Mouse (Mus musculus) cerebellum, adult 9-11 months (tissue): ENCODE measurements around the gene Gpc5.

Source experiments
- DNase-seq: peaks from one replicate; pipeline ENCODE4 v3.0.0; 2022

The Gpc5 gene

DNA sequence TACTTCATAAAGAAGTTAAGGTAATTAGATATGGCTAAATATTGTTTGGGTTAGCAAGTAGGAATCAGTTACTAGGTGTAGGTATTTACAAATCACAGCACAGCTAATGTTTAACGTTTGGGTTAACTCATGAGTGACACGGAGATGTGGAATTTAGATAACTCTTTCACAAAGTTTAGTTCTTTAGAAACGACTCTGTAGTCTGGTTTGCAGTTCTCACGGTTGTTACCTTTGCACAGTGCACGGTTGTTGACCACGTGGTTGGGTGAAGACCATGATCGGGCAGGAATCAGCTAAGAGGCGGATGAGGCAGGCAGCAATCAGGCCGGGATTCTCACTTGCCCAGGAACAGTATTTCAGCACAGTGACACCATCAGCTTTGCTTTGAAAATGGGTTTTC, 26.6 kb downstream of the Gpc5 start:
- DNase-seq: no peak

DNA sequence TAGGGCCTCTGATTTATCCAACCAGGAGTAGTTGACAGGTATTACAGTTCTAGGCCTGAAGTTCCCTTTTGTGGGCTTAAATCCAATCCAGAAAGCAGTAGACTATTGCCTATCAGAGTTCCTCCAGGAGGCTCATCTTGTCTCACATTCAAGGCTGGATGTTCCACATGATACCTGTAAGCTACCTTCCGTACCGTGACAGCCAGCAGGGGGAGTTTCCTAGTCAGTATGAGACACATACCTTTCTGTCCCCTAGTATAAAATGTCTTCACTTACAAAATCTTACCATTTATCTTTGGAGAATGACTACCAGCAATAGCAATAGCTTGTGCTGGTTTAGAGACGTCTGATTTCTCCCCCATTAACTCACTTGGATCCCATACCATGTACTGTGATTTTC, 56.8 kb downstream of the Gpc5 start:
- DNase-seq: no peak

DNA sequence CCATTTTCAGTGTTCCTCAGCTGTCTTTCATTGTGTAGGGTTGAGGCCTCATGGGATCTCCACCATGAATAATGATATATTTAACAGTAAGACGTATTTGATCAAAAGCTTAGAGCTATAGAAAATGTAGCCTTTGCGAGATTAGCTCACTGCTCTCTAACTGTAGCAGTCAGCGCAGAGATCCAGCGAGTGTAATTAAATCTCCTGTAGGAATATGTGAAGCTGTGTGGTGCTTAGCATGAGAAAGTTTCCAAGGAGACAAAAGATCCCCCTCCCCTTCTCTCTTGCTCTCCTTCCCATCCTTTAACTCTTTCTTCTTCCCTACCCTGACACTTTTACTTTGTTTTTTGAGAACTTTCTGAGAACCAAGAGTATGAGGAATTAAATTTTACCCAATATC, 64.6 kb downstream of the Gpc5 start:
- DNase-seq: no peak

DNA sequence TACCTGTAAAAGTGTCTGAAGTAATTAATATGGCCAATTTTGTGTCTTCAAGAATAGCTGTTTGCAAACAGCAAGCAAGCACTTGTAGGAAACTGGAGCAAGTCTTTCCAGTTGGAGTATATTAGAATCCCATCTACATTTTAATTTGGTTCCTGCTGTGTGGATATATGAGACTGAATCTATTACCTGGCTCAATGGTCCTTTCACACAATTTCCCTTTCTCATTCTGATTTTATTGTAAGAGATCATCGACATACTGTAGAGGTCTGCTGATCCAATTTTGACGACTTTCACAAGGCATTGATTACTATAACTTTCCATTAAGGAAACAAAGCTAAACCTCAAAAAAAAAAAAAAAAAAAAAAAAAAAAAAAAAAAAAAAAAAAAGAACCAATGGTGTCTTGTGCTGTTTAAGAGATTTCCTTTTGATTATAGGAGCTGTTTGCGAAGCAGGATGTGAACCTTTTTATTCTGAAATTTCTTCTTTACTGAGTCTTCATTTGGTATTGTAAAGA, 85.4 kb downstream of the Gpc5 start:
- DNase-seq: no peak

DNA sequence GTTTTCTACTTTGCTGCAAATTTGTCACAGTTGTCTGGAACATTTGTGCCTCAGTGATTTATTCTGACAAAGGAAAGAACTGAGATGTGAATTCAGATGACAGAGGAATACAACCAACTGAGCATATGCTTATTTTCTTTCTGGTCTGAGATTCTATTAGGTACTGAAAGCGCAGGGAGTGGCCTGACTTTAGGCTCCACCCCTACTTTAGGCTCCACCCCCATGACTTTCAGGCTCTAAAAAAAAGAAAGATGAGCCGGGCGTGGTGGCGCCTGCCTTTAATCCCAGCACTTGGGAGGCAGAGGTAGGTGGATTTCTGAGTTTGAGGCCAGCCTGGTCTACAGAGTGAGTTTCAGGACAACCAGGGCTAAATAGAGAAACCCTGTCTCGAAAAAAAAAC, 87.9 kb downstream of the Gpc5 start:
- no peak for DNase-seq

DNA sequence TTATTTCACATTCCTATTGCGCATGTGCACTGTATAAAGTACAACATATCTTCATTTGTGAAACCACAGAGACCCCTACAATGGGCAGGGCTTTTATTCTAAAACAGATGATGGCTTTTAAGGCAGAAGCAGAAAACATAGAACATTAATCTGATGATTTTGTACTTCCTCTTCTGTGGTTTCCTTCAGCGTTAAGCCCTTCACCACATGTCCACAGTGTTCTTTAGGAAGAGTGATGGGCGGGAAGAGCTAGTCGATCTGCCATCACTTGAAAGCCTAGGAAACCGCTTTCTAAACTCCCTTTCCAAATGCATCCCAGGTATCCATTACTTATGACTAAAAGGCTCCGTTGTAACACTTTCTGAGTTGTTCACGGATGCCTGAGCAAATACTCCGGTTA, 96.2 kb downstream of the Gpc5 start:
- DNase-seq: no peak

DNA sequence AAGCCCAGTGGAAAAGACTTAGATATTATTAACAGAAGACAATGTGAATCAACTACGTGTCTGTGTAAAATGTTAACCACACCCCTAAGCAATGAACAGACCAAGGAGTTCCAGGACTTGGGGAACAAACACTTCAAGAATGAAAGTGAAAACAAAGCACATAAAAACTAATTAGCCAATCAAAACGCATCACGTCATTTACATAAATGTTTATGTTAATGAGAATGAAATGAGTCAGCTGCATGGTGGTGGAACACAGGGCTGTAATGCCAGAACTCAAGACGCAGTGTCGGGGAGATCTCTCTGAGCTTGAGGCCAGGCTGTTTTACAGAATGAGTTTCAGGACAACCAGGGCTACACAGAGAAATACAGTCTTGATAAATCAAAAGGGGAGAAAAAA, 136.1 kb downstream of the Gpc5 start:
- DNase-seq: no peak

DNA sequence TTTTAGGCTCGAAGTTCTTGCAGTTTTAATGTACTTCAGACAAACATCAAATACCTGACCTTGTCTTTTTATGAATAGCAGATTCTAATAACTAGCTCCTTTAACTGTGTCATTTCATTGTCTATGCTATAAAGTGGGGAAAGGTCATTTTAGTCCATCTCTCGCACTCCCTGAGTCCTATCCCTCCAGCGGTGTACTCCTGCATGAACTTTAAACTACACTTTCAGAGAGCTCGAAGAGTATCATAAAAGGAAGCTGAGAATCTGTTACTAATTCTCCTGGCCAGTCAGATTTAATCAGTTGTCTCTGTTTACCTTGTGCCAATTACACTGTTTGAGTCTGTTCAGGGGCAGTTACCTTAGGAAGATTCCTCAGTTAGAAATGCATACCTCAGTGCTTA, 144.4 kb downstream of the Gpc5 start:
- no peak for DNase-seq

DNA sequence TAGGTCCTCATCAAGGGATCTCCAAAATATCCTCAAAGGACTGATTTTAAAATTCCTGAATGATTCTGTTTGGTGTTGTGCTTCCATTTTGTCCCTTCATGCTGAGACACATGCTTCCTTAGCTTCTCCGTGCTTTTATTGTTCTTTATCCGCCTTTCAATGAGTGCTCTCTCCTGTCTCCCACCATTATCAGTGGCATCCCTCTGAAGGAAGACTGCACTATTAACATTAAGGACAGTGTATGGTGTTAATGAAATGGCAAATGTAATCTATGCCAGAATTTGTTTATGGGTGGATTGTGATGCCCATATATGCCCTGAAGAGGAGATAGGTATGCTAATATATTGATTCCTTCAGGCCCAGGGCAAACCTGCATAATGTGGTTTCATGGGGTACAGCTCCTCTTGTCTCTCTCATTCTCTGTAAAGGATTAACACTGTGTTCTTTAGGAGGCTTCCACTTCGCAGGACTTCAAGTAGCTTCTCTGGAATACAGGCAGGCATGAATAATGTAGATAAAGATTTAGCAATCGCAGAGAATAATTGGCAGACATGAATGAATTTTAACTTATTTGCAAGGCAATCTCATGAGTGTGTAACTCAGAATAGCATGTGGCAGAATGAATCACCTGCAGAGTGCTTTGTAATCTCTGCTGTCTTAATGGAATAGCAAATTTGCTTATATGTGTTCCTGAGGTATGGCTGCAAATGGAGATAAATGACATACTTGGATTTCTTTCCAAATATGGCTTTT, 148.8 kb downstream of the Gpc5 start:
- DNase-seq: no peak

DNA sequence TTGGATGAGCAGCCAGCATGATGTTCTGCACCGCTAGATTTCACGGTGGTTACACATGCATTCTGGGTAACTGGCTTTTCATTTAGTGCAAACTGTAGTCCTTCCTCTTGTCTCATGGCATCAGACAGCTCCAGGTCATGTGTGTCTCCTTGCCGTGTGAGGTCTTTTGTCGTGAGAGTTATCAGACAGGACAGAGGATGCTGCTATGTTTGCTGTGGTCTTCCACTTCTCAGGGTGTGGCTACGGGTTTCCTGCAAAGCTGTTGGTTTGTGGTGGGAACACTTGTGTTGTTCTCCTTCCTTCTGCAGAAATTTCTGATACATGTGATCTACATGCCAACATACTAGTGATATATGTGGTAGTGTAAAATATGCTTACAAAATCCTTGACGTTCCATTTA, 158.5 kb downstream of the Gpc5 start:
- no peak for DNase-seq

DNA sequence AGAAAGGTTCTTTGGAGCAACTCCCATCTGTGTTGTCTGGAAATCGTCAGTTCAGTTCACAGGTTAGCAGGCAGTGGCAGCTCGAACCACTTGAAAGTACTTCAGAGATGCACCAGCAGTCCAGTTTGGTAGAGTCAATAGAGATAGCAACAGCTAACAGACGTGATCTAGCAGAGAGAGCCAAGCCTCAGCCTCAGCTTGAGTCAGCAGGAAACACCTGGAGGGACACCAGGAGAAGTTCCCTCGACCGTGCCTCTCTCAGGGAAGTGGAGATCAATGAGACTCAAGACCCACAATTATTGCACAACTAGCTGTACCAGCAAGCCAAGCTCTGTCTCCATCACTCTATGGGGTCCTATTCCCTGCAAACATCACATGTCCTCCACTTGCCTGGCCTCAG, 159.8 kb downstream of the Gpc5 start:
- no peak for DNase-seq

DNA sequence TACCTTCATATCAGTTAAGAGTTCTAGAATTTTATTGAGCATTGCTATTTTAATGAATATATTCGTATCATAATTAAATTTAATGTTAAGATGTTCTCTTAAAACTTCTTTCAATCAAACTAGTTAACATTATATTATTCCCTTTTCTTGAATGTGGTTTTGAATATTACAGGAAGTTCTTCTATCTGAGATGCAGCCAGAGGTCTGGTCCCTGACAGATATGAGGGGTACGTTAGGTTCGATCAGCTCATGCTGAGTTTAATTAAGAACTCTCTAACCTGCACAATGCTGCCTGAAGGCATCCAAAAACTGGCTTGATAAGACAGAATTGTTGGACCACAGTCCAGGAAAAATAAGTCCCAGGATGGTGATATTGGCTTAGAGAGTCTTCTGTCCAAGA, 161.1 kb downstream of the Gpc5 start:
- DNase-seq: no peak

DNA sequence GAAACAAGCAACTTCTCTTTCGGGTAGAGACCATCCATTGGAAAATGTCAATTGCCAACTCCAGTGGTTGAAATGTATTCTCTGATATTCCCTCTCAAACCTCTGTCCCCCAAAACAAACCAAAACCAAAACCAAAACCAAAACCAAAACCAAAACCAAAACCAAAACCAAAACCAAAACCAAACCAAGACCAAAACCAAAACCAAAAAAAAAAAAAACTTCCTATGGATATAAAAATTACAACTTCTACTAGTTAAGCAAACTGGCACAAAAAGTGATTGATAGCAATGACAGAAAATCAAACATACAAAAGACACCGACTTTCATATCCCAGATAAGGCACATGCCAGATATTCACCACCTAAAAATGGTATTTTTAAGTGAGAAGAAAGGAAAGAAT, 161.7 kb downstream of the Gpc5 start:
- no peak for DNase-seq

DNA sequence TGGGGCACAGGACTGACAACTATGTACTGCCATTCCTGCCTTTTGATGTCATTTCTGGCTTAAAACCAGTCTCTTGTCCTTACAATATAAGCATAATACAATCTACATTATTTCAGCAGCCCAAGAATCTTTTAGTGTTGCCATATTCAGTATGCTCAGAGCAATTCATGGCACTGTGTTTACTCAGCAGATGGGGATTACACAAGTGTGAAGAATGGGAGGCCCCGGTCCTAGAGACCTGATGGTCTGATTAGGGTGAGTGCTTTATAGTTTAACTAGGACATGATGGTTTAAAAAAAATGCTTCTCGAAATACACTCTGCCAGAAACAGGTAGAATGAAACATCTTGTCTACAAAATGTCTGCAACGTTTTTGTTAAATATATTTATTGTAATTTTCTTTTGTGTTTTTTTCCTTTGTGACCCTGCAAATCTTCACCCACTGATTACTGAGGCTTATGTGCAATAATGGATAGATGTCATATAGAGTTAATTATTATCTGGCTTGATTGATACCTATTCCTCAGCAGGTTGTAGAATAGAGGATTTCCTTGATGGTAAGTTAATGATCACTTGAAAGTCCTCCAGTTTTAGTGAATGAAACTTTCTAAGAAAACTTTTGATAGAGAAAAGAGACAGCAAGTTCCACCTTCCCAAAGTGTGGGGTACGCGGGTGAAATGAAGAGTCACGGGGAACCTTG, 177.8 kb downstream of the Gpc5 start:
- DNase-seq: no peak

DNA sequence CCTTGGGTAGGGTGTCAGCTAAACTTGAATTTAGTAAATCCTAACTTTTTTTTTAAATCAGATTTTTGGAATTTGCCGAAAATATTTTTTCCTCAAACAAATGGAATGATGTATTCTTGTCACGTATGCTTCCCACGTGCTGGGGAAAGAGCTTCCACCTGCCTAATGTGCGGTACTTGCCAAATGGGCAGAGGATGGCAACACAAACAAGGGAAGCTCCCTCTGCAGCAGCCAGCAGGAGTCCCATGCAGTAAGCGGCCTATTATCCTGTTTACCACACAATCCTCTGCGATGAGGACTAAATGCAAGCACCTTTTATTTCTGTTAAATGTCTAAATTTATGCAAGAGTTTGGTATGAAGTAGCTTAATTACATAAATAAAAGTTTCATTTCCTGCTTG, 178.4 kb downstream of the Gpc5 start:
- DNase-seq: no peak

DNA sequence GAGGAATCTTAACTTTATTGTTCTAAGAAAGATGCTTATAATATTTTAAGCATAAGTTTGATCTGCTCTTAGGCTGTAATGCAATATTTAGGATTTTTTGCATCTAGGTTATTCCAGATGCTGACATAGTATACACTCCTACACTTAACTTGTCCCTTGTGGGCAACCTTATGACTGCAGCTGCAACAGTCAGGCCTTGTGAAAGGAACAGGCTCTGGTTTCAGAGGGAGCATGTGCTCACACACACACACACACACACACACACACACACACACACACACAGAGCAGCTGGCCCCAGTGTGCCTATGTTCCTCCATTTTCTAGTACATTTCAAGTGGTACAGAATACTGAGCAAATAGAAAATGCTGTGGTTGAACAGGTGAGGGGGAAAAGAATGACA, 190.8 kb downstream of the Gpc5 start:
- DNase-seq: no peak

DNA sequence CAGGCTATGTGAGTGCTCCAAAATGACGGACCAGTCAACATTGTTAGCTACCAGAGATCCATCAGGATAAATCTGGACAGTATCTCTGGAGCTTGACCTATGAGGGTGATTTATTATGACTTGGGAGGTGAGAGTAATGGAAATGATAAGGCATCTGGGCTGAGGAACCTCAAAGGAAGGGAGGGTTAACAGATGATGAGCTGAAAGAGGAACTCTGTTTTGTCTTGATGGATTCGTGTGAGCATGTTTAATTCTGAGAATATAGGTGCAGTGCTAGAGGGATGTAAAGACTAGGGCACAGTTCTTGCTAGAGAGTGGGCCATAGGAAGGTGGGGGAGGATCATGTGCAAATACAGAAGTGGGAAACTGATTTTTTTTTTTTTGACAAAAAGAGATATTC, 232.2 kb downstream of the Gpc5 start:
- no peak for DNase-seq

DNA sequence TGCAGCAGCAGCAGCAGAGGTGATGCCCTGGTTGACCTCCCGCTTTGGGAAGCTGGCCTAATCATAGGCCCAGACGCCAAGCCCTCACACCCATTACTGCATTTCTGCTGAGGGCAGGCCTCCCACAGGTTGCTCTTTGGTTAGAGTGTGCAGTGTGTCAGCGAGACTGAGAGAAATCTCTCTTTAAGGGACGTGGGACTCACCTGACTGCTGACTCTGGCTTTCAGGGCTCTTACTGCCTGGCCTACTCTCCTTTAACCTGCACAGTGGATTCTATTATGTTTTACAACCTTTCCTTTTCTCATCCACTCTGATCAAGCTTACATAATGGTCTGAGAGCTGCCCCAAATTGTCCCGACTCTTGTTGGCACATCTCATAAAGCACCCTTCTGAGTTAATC, 234.4 kb downstream of the Gpc5 start:
- no peak for DNase-seq

DNA sequence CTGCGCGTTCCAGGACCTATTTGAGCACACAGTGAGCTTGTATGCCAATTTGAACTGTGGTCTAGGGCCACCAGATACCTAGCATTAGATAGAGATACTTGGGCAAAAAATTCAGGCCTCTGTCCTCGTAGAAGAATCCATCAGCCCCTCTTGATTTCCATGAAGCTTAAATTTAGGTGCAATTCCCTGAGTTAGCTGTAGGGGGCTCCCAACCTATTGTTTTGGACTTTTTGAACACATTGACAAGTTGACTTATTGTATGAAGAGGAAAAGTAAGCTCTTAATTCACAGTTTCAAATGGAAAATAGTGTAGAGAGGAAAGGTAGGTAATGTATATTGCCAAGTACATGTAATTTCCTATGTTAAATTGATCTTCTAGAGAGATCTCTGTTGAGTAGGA, 247.1 kb downstream of the Gpc5 start:
- DNase-seq: no peak

DNA sequence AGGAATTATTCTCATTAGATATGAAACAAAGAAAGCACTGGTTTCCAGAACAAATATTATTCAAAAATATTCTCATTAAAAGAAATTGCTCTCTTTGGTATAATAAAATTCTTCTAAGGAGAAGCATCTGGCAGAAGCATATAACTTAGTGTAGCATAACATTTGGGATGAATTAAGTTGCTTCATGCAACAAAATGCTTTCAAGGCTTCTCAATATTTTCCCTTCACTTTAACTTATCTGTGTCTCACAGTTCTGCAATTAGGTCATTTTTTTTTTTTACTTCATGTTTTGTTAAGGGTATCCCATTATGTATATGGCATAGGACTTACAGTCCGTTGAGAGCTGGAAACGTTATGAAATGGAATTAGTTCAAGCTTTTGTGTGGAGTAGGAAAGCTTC, 250.6 kb downstream of the Gpc5 start:
- no peak for DNase-seq

DNA sequence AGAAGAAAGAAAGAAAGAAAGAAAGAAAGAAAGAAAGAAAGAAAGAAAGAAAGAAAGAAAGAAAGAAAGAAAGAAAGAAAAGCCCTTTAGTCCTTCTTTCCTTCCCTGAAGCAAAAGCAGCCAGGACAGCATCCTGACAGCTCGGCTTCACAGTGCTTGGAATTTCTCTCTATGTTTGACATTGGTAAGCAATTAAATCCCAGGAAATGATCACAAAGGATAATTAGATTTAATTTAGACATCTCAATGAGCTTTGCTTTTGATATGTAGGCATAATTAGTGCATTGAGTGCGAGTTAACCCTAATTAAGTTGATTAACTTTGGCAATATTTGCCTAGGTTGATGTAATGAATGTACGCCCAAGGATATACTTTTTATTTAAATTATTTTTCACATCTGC, 257.4 kb downstream of the Gpc5 start:
- no peak for DNase-seq

DNA sequence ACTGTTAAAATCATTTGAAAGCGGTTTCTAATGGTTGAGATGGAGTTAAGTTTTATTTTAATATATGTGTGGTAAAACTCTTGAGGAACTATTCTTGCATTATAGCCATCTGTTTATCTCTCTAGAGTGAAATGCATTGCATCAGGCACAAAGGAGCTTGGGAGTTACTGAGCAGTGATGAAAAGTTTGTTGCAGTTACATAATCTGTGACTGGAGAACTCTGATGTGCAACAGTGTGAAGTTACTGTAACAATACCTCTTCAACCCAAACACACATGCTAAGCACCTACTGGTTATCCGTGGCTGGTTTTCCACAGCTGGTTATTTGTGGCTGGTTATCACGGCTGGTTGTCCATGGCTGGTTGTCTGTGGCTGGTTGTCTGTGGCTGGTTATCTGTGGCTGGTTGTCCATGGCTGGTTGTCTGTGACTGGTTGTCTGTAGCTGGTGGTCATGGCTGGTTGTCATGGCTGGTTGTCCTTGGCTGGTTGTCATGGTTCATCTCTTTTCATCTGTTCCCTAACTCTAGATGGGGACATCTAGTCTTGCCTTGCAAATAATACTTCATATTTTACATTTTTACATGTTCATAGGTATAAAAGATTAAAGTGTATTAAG, 273.4 kb downstream of the Gpc5 start:
- DNase-seq: no peak

DNA sequence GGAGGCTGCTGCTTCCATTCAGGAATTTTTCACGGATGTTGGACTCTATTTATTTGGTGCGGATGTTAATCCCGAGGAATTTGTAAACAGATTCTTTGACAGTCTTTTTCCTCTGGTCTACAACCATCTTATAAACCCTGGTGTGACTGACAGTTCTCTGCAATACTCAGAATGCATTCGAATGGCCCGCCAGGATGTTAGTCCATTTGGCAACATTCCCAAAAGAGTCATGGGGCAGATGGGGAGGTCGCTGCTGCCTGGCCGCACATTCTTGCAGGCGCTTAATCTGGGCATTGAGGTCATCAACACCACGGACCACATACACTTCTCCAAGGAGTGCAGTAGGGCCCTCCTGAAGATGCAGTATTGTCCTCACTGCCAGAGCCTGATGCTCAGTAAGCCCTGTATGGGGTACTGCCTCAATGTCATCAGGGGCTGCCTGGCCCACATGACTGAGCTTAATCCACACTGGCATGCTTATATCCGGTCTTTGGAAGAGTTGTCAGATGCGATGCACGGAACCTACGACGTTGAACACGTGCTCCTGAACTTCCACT, 277.7 kb downstream of the Gpc5 start:
- no peak for DNase-seq

DNA sequence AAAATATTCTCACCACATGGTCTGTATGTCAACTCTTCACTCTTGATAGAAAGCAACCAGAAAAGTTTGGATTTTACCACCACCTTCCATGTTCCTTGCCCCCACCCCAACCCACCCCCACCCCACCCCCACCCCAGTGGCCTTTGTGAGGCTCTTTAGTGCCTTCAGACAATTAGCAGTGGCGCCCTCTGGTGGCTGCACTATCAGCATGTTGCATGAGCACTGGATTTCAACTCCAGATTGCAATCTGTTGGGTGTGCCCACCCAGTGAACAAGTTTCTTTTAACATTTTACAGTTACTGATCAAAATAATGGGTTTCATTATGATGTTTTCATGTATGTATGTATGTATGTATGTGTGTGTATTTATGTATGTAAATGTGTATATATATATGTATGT, 279.1 kb downstream of the Gpc5 start:
- DNase-seq: no peak
